Comparison of ENCODE assay signal across 7 mouse cellular contexts in the genomic region with DNA sequence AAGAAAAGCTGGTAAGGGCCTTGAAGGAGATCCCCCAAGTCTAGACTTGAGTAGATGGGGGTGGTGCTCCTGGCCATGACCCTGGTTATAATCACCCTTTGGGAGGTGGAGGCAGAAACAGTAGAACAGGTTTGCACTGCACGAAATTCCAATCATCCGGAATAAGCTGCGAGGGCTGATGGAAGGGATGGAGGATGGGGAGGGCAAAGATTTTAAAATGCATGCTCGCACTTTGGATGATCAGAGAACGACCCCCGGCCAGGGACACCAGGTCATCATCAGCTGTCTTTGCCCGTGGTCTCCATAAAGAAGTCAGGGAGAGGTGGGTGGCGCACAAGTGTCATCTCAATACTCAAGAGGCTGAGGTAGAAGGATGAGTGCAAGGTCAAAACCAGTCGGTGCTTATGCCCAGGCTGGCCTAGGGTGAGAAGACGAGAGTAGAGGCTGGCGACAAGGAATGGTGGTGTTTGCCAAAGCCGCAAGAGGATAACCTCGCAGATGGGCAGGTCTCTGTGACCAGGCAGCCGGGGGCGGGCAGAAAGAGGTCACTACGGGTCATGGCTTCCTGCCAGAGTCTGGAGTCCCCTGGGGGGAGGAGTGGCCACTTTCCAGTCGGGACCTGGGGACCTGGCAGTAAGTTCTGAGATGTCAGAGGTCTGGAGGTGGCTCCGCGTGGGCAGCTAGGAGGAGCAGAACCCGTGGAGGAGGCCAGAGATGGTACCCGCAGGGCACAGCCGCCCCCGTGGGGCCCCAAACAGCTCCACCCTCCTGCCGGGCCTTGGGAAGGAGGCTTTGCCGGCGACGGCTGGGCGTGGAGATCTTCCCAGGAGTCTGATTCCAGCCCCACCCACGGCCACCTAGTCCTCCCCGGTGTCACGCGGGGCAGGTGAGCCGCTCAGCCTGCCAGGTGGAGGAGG. TPM values are rescaled to one million over a fixed set of nuclear protein-coding genes. Genes with fewer than 3 reads are reported as not detected.
DNase-seq lines count a peak whose midpoint lies in the region; ATAC-seq and TF ChIP-seq lines count a peak whose summit lies in the region.

No protein-coding gene starts in this region.

- no peak for TF ChIP-seq CTCF in testis, adult 2 months (IDR thresholded peaks at IDR 0.05; ENCODE audit: control insufficient read depth, insufficient read depth, insufficient replicate concordance, low read depth, low read length)

- peak overlapping the region; percentile 72 for H3K4me2 ChIP-seq in forebrain, embryonic 14.5 days (ENCODE audit: low read length)
- H3K4me2 ChIP-seq in hindbrain, embryonic 11.5 days (replicated peaks; ENCODE audit: low read depth, low read length) = peak overlapping the region; percentile 69
- peak overlapping the region; percentile 77 for H3K4me2 ChIP-seq in limb, embryonic 15.5 days

- peak; percentile 96 for DNase-seq in MN1 (ENCODE audit: low spot score)
- peak; percentile 71 for DNase-seq in c-Kit-negative CD71-positive TER-119-positive erythroid progenitor cells, embryonic 14.5 days (ENCODE audit: low read depth, low spot score)
- DNase-seq in forebrain, embryonic 14.5 days (ENCODE audit: low spot score) = no peak
- DNase-seq in hindbrain, embryonic 11.5 days (ENCODE audit: low spot score) = peak; percentile 61

- H3K27me3 ChIP-seq in forebrain, embryonic 14.5 days (replicated peaks; ENCODE audit: control insufficient read depth, insufficient read depth, low read length) = no peaks in the 10 kb centered on the region
- H3K27me3 ChIP-seq in hindbrain, embryonic 11.5 days (ENCODE audit: control insufficient read depth, insufficient read depth, low read length) = 0 out of 2 replicates have a peak, but pooled peaks cover 2% of the 10 kb centered on the region
- H3K27me3 ChIP-seq in limb, embryonic 15.5 days = no peaks in the 10 kb centered on the region
- no peaks in the 10 kb centered on the region for H3K27me3 ChIP-seq in testis, adult 2 months (ENCODE audit: control insufficient read depth, insufficient read depth, low read length)

- peaks cover 29% of the 10 kb centered on the region for H3K36me3 ChIP-seq in forebrain, embryonic 14.5 days (ENCODE audit: control insufficient read depth, insufficient read depth, low read length)
- peaks cover 15% of the 10 kb centered on the region for H3K36me3 ChIP-seq in hindbrain, embryonic 11.5 days (ENCODE audit: control insufficient read depth, insufficient read depth, low read length)
- peaks cover 19% of the 10 kb centered on the region for H3K36me3 ChIP-seq in limb, embryonic 15.5 days
- H3K36me3 ChIP-seq in testis, adult 2 months (ENCODE audit: control insufficient read depth, insufficient read depth, low read length) = no peaks in the 10 kb centered on the region

- TF ChIP-seq POLR2A in testis, adult 2 months (IDR thresholded peaks at IDR 0.05; ENCODE audit: control insufficient read depth, low read depth, low read length) = 0 out of 2 replicates have a peak, but pooled peaks have one; percentile 33

- peak overlapping the region; percentile 2; the same call in 1 of the 2 replicates for H3K27ac ChIP-seq in forebrain, embryonic 14.5 days (ENCODE audit: low read depth, low read length)
- H3K27ac ChIP-seq in hindbrain, embryonic 11.5 days (ENCODE audit: low read depth, low read length) = peak overlapping the region; percentile 78
- H3K27ac ChIP-seq in limb, embryonic 15.5 days = peak overlapping the region; percentile 92
- H3K27ac ChIP-seq in testis, adult 2 months (ENCODE audit: control insufficient read depth, insufficient read depth, low read depth, low read length) = peak overlapping the region; percentile 88

- H3K4me3 ChIP-seq in forebrain, embryonic 14.5 days (ENCODE audit: low read depth, low read length) = peak overlapping the region; percentile 30
- peak overlapping the region; percentile 36 for H3K4me3 ChIP-seq in hindbrain, embryonic 11.5 days (ENCODE audit: low read depth, low read length)
- peak overlapping the region; percentile 45 for H3K4me3 ChIP-seq in limb, embryonic 15.5 days
- H3K4me3 ChIP-seq in testis, adult 2 months (ENCODE audit: control insufficient read depth, low read depth, low read length) = peak overlapping the region; percentile 23

- peaks cover 25% of the 10 kb centered on the region for H3K4me1 ChIP-seq in forebrain, embryonic 14.5 days (ENCODE audit: control insufficient read depth, insufficient read depth, low read length)
- H3K4me1 ChIP-seq in hindbrain, embryonic 11.5 days (replicated peaks; ENCODE audit: control insufficient read depth, insufficient read depth, low read length) = peaks cover 44% of the 10 kb centered on the region
- peaks cover 92% of the 10 kb centered on the region for H3K4me1 ChIP-seq in limb, embryonic 15.5 days
- peaks cover 43% of the 10 kb centered on the region for H3K4me1 ChIP-seq in testis, adult 2 months (ENCODE audit: control insufficient read depth, insufficient read depth, low read length)

- WGBS in forebrain, embryonic 14.5 days = 4% methylated on average over 28 of the region's 33 CpGs
- WGBS in hindbrain, embryonic 11.5 days = 2% methylated on average over 28 of the region's 33 CpGs
- 2% methylated on average over 33 of the region's 33 CpGs for WGBS in limb, embryonic 15.5 days

- 0 out of 2 replicates have a peak overlapping the region, but pooled peaks have one; percentile 33 for H3K9ac ChIP-seq in forebrain, embryonic 14.5 days (ENCODE audit: low read length)
- H3K9ac ChIP-seq in hindbrain, embryonic 11.5 days (ENCODE audit: low read depth, low read length) = peak overlapping the region; percentile 32
- H3K9ac ChIP-seq in limb, embryonic 15.5 days = peak overlapping the region; percentile 7; the same call in 1 of the 2 replicates

- H3K9me3 ChIP-seq in forebrain, embryonic 14.5 days (replicated peaks; ENCODE audit: control insufficient read depth, low read length) = no peaks in the 10 kb centered on the region
- no peaks in the 10 kb centered on the region for H3K9me3 ChIP-seq in hindbrain, embryonic 11.5 days (ENCODE audit: control insufficient read depth, low read length)
- no peaks in the 10 kb centered on the region for H3K9me3 ChIP-seq in limb, embryonic 15.5 days

- no peak for ATAC-seq in forebrain, embryonic 14.5 days
- ATAC-seq in hindbrain, embryonic 11.5 days (ENCODE audit: low FRiP score) = no peak
- ATAC-seq in limb, embryonic 15.5 days (ENCODE audit: insufficient number of reproducible peaks, low FRiP score, low TSS enrichment, low read depth) = no peak
- 0 out of 2 replicates have a peak, but pooled peaks have one; percentile 6 for ATAC-seq in monocyte, adult 5-6 weeks (replicated peaks; ENCODE audit: insufficient number of reproducible peaks, low FRiP score, low TSS enrichment, poor library complexity, severe bottlenecking)

RNA-seq across cellular contexts. Expression of gene Cirbp, which starts 5.1 kb away (rescaled TPM):
- polyA plus RNA-seq in forebrain, embryonic 14.5 days (2014; fragmentation: Nextera tagmentation; extraction: Ambion mirVana) = 239 and 266 TPM in 2 replicates
- polyA plus RNA-seq in hindbrain, embryonic 11.5 days (2014; fragmentation: Nextera tagmentation; extraction: Ambion mirVana) = 83.4 and 90.4 TPM in 2 replicates
- polyA plus RNA-seq in limb, embryonic 15.5 days (2015; fragmentation: Nextera tagmentation; extraction: Ambion mirVana) = 102 and 103 TPM in 2 replicates
- total RNA-seq in monocyte, adult 5-6 weeks (2017) = 137 to 163 TPM (median 145 TPM) in 3 replicates
- 105 and 127 TPM in 2 replicates for polyA plus RNA-seq in testis, adult 2 months (2012; rRNA removed)

RNA-seq across cellular contexts. Expression of gene 1600002K03Rik, which starts 12.0 kb away (rescaled TPM):
- 7.2 and 9.0 TPM in 2 replicates for polyA plus RNA-seq in forebrain, embryonic 14.5 days (2014; fragmentation: Nextera tagmentation; extraction: Ambion mirVana)
- polyA plus RNA-seq in hindbrain, embryonic 11.5 days (2014; fragmentation: Nextera tagmentation; extraction: Ambion mirVana) = 7.6 and 9.4 TPM in 2 replicates
- polyA plus RNA-seq in limb, embryonic 15.5 days (2015; fragmentation: Nextera tagmentation; extraction: Ambion mirVana) = 12.8 and 13.3 TPM in 2 replicates
- total RNA-seq in monocyte, adult 5-6 weeks (2017) = 16.2 to 29.1 TPM (median 18.0 TPM) in 3 replicates
- polyA plus RNA-seq in testis, adult 2 months (2012; rRNA removed) = 7.4 and 7.9 TPM in 2 replicates

RNA-seq across cellular contexts. Expression of gene Midn, which starts 12.6 kb away (rescaled TPM):
- 67.0 and 73.6 TPM in 2 replicates for polyA plus RNA-seq in forebrain, embryonic 14.5 days (2014; fragmentation: Nextera tagmentation; extraction: Ambion mirVana)
- 66.7 and 67.1 TPM in 2 replicates for polyA plus RNA-seq in hindbrain, embryonic 11.5 days (2014; fragmentation: Nextera tagmentation; extraction: Ambion mirVana)
- polyA plus RNA-seq in limb, embryonic 15.5 days (2015; fragmentation: Nextera tagmentation; extraction: Ambion mirVana) = 13.4 and 14.0 TPM in 2 replicates
- 27.3 to 65.5 TPM (median 29.9 TPM) in 3 replicates for total RNA-seq in monocyte, adult 5-6 weeks (2017)
- 70.1 and 79.2 TPM in 2 replicates for polyA plus RNA-seq in testis, adult 2 months (2012; rRNA removed)

RNA-seq across cellular contexts. Expression of gene Efna2, which starts 18.6 kb away (rescaled TPM):
- polyA plus RNA-seq in forebrain, embryonic 14.5 days (2014; fragmentation: Nextera tagmentation; extraction: Ambion mirVana) = 14.5 and 20.6 TPM in 2 replicates
- polyA plus RNA-seq in hindbrain, embryonic 11.5 days (2014; fragmentation: Nextera tagmentation; extraction: Ambion mirVana) = 24.8 and 34.2 TPM in 2 replicates
- 27.0 and 29.3 TPM in 2 replicates for polyA plus RNA-seq in limb, embryonic 15.5 days (2015; fragmentation: Nextera tagmentation; extraction: Ambion mirVana)
- total RNA-seq in monocyte, adult 5-6 weeks (2017) = 1.0 TPM in 1 of 3 replicates, not detected in the others
- 1.1 and 1.4 TPM in 2 replicates for polyA plus RNA-seq in testis, adult 2 months (2012; rRNA removed)

RNA-seq across cellular contexts. Expression of gene Cbarp, which starts 20.1 kb away (rescaled TPM):
- polyA plus RNA-seq in forebrain, embryonic 14.5 days (2014; fragmentation: Nextera tagmentation; extraction: Ambion mirVana) = 41.0 and 42.4 TPM in 2 replicates
- 15.1 and 16.7 TPM in 2 replicates for polyA plus RNA-seq in hindbrain, embryonic 11.5 days (2014; fragmentation: Nextera tagmentation; extraction: Ambion mirVana)
- 5.9 and 6.8 TPM in 2 replicates for polyA plus RNA-seq in limb, embryonic 15.5 days (2015; fragmentation: Nextera tagmentation; extraction: Ambion mirVana)
- 0.29 to 5.8 TPM (median 4.1 TPM) in 3 replicates for total RNA-seq in monocyte, adult 5-6 weeks (2017)
- 3.8 and 5.1 TPM in 2 replicates for polyA plus RNA-seq in testis, adult 2 months (2012; rRNA removed)

Comparison
In these comparisons a context has a peak if more than half of its experiments do, and no peak if none do; other contexts are left out.
1. H3K27ac ChIP-seq: peak in every context shown above with its lines; median percentile 92 in limb, embryonic 15.5 days; 88 in testis, adult 2 months; 78 in hindbrain, embryonic 11.5 days; 2 in forebrain, embryonic 14.5 days.